Mouse (Mus musculus) forebrain, embryonic 11.5 days (tissue): ENCODE results near the gene Strada. TPM values are rescaled to one million over a fixed set of nuclear protein-coding genes. Genes with fewer than 3 reads are reported as not detected.
"Not testable (repeated sequence)": the region's sequence is repeated elsewhere in the genome, so short reads cannot be mapped to it uniquely, and the experiment has no call there.

Experiments used
- ATAC-seq: fragments of 200-750 bp; cut with Nextera tagmentation; replicated peaks from 2 replicates; pipeline ENCODE4 v1.8.0; 2017; ENCODE audit warnings: moderate TSS enrichment; ENCODE audit not compliant: low FRiP score
- DNase-seq: peaks from one replicate; pipeline ENCODE4 v3.0.0-alpha.2; 2017; ENCODE audit warnings: low spot score
- H3K27ac ChIP-seq: fragments of 300-500 bp; sonication (generic); 2 replicates; pipeline ENCODE4 v1.5.1; 2014; ENCODE audit warnings: low read depth, low read length
- H3K27me3 ChIP-seq: fragments of 300-500 bp; sonication (generic); 2 replicates; pipeline ENCODE4 v1.6.1; 2014; ENCODE audit warnings: mild to moderate bottlenecking, low read length, mixed read lengths; ENCODE audit not compliant: control insufficient read depth, insufficient read depth
- H3K36me3 ChIP-seq: fragments of 300-500 bp; sonication (generic); 2 replicates; pipeline ENCODE4 v1.6.1; 2014; ENCODE audit warnings: mild to moderate bottlenecking, low read length, moderate library complexity, mixed read lengths; ENCODE audit not compliant: control insufficient read depth, insufficient read depth
- H3K4me1 ChIP-seq: fragments of 300-500 bp; sonication (generic); replicated peaks from 2 replicates; pipeline ENCODE4 v1.6.1; 2014; ENCODE audit warnings: low read length, mixed read lengths; ENCODE audit not compliant: control insufficient read depth, insufficient read depth
- H3K4me2 ChIP-seq: fragments of 300-500 bp; sonication (generic); 2 replicates; pipeline ENCODE4 v1.6.1; 2014; ENCODE audit warnings: low read depth, mild to moderate bottlenecking, low read length, moderate library complexity, mixed read lengths; ENCODE audit not compliant: severe bottlenecking
- H3K4me3 ChIP-seq: fragments of 300-500 bp; sonication (generic); 2 replicates; pipeline ENCODE4 v1.5.1; 2014; ENCODE audit warnings: low read depth, low read length
- H3K9ac ChIP-seq: fragments of 300-500 bp; sonication (generic); 2 replicates; pipeline ENCODE4 v1.6.1; 2014; ENCODE audit warnings: low read length
- H3K9me3 ChIP-seq: fragments of 300-500 bp; sonication (generic); 2 replicates; pipeline ENCODE4 v1.6.1; 2016; ENCODE audit warnings: low read length, mixed read lengths; ENCODE audit not compliant: control insufficient read depth
- WGBS: fragments of 180-500 bp; shearing (Covaris S2); extraction: QIAGEN DNeasy Blood & Tissue Kit; methylation state at CpG from one replicate; pipeline ENCODE4 v1.1.7; 2014; 5-methylcytosine and 5-hydroxymethylcytosine counted together
- polyA plus RNA-seq: library from polyadenylated mRNA; unstranded; fragments of >200 nt; fragmentation: Nextera tagmentation; extraction: Ambion mirVana; gene quantifications from 2 replicates; pipeline ENCODE4 v1.2.1, GENCODE M21; 2014

Strada gene
- polyA plus RNA-seq, 1 experiment from 2014 or later = 41.8 TPM

DNA sequence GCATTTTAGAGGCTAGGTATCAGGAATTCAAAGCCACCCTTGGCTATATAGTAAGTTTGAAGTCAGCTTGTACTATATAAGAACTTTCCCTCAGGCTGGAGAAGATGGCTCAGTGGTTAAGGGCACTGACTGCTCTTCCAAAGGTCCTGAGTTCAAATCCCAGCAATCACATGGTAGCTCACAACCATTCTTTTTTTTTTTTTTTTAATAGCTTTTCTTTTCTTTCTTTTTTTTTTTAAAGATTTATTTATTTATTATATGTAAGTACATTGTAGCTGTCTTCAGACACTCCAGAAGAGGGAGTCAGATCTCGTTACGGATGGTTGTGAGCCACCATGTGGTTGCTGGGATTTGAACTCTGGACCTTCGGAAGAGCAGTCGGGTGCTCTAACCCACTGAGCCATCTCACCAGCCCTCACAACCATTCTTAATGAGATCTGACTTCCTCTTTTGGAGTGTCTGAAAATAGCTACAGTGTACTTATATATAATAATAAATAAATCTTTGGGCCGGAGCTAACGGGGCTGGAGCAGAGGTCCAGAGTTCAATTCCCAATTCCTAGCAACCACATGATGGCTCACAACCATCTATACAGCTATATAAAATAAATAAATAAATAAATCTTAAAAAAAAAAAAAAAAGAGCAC lies 75.1 kb downstream of the Strada start:
- H3K9ac ChIP-seq, H3K27me3 ChIP-seq, H3K9me3 ChIP-seq, H3K4me1 ChIP-seq, H3K4me2 ChIP-seq, DNase-seq, ATAC-seq, H3K4me3 ChIP-seq, H3K27ac ChIP-seq, H3K36me3 ChIP-seq: not testable (repeated sequence)
- WGBS = 98% methylated on average over 4 of the region's 6 CpGs

DNA sequence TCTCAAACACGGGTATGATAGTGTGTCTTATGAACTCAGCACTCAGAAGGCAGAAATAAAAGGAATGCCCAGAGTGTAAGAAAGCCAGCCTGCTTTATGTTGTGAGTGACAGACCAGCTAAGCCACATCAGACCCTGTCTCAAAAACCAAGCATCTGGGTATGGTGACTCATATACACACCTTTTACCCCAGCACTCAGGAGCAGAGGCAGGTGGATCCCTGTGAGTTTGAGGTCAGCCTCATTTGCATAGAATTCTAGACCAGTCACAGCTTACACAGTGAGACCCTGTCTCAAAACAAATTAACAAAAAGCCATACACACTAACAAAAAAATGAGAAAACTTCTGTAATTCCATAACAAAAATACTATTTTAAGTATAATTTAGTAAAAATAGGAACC lies 76.1 kb downstream of the Strada start:
- ATAC-seq = no peak

DNA sequence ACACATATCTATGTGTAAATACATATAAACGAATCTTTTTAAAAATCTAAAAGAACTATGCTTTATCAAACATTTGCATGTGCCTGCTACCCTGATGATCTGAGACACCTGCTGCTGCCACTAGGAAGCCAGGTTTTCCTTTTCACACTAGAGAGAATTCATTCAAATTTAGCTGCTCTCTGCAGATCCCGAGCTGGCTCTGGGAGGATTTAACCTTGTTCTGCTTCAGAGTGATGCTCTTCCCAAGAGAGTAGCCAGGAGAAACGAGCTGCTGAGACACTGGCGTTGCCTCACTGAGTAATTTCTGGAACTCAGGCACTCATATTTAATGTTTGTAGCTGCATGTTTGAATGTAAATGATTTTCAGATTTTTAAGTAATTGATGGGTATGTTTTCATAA lies 77.2 kb downstream of the Strada start:
- 84% methylated on average over 4 of the region's 4 CpGs for WGBS
- no peak overlapping the region for H3K27ac ChIP-seq
- no peak overlapping the region for H3K4me2 ChIP-seq
- H3K27me3 ChIP-seq = no peaks in the 10 kb centered on the region
- ATAC-seq (no peak), DNase-seq (no peak)
- H3K9ac ChIP-seq = no peak overlapping the region
- no peak overlapping the region for H3K4me3 ChIP-seq
- peaks cover under 1% of the 10 kb centered on the region; the same call in 1 of the 2 replicates for H3K36me3 ChIP-seq
- no peaks in the 10 kb centered on the region for H3K4me1 ChIP-seq
- H3K9me3 ChIP-seq = no peaks in the 10 kb centered on the region

More for the DNA sequence above, 76.1 kb downstream of the Strada start:
- no peak overlapping the region for H3K4me2 ChIP-seq
- H3K36me3 ChIP-seq = no peaks in the 10 kb centered on the region; the same call in 1 of the 2 replicates
- no peak overlapping the region for H3K27ac ChIP-seq
- 77% methylated on average over 1 of the region's 1 CpGs for WGBS
- H3K9ac ChIP-seq = no peak overlapping the region
- H3K4me3 ChIP-seq = no peak overlapping the region
- no peaks in the 10 kb centered on the region for H3K27me3 ChIP-seq
- no peaks in the 10 kb centered on the region for H3K4me1 ChIP-seq
- DNase-seq = no peak
- no peaks in the 10 kb centered on the region for H3K9me3 ChIP-seq

DNA sequence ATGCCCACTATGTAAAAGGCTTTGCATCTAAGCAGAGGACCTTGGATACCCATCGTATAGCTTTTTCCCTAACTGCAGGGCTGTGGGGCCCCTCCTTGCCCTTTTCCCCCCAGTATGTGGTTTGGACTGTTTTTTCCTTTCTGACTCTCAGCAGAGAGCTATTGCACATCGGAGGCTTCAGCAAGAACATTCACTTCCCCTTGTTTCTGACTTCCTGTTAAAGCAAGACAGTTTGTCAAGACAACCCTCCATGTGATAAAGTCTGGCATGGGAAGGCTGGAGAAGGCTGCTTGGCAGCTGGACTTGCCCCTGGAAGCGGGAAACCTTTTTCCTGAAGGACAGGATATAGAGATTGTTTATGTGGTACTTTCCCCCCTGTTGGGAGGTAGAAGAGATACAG lies 79.2 kb downstream of the Strada start:
- H3K9ac ChIP-seq = no peak overlapping the region
- H3K4me1 ChIP-seq = no peaks in the 10 kb centered on the region
- no peak for ATAC-seq
- DNase-seq = no peak
- no peak overlapping the region for H3K27ac ChIP-seq
- no peaks in the 10 kb centered on the region for H3K27me3 ChIP-seq
- H3K36me3 ChIP-seq = peaks cover 3% of the 10 kb centered on the region; the same call in 1 of the 2 replicates
- 91% methylated on average over 3 of the region's 3 CpGs for WGBS
- no peaks in the 10 kb centered on the region for H3K9me3 ChIP-seq
- no peak overlapping the region for H3K4me2 ChIP-seq
- H3K4me3 ChIP-seq = no peak overlapping the region

DNA sequence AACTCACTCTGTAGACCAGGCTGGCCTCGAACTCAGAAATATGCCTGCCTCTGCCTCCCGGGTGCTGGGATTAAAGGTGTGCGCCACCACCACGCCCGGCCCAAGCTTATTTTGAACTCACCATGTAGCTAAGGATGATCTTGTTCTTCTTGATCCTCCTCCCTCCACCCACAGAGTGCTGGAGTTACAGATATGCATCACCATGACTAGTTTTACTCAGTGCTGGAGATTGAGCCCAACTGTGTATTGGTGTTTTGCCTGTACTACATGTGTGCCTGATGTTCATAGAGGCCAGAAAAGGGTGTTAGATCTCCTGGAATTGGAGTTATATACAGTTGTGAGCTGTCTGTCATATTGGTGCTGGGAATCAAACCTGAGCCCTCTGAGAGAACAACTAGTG lies 79.7 kb downstream of the Strada start:
- Histone ChIP-seq H3K4me1 (no peaks in the 10 kb centered on the region), H3K27ac (no peak overlapping the region), H3K36me3 (peaks cover 3% of the 10 kb centered on the region; the same call in 1 of the 2 replicates), H3K27me3 (no peaks in the 10 kb centered on the region), H3K9me3 (no peaks in the 10 kb centered on the region), H3K9ac (no peak overlapping the region), H3K4me2 (no peak overlapping the region), H3K4me3 (no peak overlapping the region)
- DNase-seq = no peak
- WGBS = 93% methylated on average over 5 of the region's 5 CpGs
- ATAC-seq = no peak

Other genes with a start within 250 kb of the Strada start
- gene Cyb561, start 248.8 kb downstream of the Strada start, polyA plus RNA-seq = 11.5 and 13.7 TPM in 2 replicates
- gene Ace, start 234.2 kb downstream of the Strada start, polyA plus RNA-seq = 0.67 and 0.90 TPM in 2 replicates
- not detected in 2 replicates for gene Ace3, start 207.5 kb downstream of the Strada start, polyA plus RNA-seq
- 0.39 and 0.41 TPM in 2 replicates for gene Kcnh6, start 194.0 kb downstream of the Strada start, polyA plus RNA-seq
- 104 TPM in 2 replicates for gene Dcaf7, start 165.3 kb downstream of the Strada start, polyA plus RNA-seq
- 8.8 and 9.9 TPM in 2 replicates for gene Taco1, start 136.1 kb downstream of the Strada start, polyA plus RNA-seq
- gene Map3k3, start 117.6 kb downstream of the Strada start, polyA plus RNA-seq = 20.6 and 23.5 TPM in 2 replicates
- gene Gm10840, start 41.3 kb downstream of the Strada start, polyA plus RNA-seq = 1.2 TPM in 1 of 2 replicates, not detected in the other
- gene Limd2, start 41.3 kb downstream of the Strada start, polyA plus RNA-seq = 309 and 337 TPM in 2 replicates
- 70.9 and 74.1 TPM in 2 replicates for gene Ccdc47, start 14.2 kb upstream of the Strada start, polyA plus RNA-seq
- gene Ddx42, start 14.8 kb upstream of the Strada start, polyA plus RNA-seq = 109 and 111 TPM in 2 replicates
- gene Ftsj3, start 53.9 kb upstream of the Strada start, polyA plus RNA-seq = 70.1 and 71.1 TPM in 2 replicates
- 368 and 384 TPM in 2 replicates for gene Psmc5, start 54.0 kb upstream of the Strada start, polyA plus RNA-seq
- 27.2 and 27.7 TPM in 2 replicates for gene Smarcd2, start 70.8 kb upstream of the Strada start, polyA plus RNA-seq
- 0.15 and 0.29 TPM in 2 replicates for gene Tcam1, start 74.5 kb upstream of the Strada start, polyA plus RNA-seq
- gene Gh, start 99.7 kb upstream of the Strada start, polyA plus RNA-seq = not detected in 2 replicates
- gene Cd79b, start 112.6 kb upstream of the Strada start, polyA plus RNA-seq = 0.31 and 0.79 TPM in 2 replicates
- gene Scn4a, start 151.1 kb upstream of the Strada start, polyA plus RNA-seq = 0.11 TPM in 1 of 2 replicates, not detected in the other
- gene Prr29, start 163.3 kb upstream of the Strada start, polyA plus RNA-seq = not detected in 2 replicates
- gene Icam2, start 185.9 kb upstream of the Strada start, polyA plus RNA-seq = 13.3 and 14.1 TPM in 2 replicates